Mouse (Mus musculus): ENCODE data around the gene Vsig2. TPM values are rescaled to one million over a fixed set of nuclear protein-coding genes. Genes with fewer than 3 reads are reported as not detected.

The Vsig2 gene
- total RNA-seq, 1 experiment from 2014 or later: 0.70 TPM

DNA sequence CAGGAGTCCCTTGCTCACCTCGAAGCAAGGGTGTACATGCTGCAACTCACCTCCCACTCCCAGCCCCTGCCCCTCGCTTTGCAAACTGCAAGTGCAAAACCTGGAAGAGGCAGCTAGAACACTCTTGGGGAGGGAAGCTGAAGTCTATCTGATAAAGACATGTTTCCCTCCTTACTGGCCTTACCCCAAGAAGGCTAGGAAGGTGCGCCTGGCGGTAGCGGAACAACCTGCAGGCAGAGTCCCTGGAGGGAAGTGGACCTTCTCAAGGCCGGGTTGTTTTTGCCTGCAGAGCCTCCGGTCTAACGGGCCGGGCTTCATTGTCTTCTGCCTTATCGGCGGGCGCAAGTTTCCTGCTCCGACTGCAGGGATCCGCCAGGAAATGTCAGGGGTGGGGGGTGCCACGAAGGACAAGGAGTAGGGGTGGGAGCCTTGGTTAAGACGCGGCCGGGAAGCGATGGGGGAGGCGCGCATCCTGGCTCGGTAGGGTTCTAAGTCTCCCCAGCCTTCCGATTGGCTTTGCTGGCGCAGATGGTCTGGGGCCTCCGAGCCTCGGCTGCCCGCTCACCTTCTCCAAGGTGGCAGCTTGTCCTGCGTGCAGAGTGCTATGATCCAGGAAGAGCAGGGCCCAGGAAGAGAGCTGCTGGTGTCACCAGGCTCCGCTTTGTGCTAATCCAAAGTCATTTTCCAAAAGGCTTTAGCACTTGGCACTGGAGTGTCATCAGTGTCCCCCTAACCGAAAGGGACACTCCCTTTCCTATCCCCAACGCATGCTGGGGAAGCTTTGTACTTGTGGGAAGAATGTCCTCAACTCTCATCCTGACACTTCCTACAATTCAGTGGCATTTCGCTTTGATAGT, 8.8 kb upstream of the Vsig2 start:
- peak; percentile 53; the same call in 1 of the 2 replicates for ATAC-seq (ENCODE audit: extremely low read depth, insufficient number of reproducible peaks, low FRiP score, poor library complexity, severe bottlenecking)

DNA sequence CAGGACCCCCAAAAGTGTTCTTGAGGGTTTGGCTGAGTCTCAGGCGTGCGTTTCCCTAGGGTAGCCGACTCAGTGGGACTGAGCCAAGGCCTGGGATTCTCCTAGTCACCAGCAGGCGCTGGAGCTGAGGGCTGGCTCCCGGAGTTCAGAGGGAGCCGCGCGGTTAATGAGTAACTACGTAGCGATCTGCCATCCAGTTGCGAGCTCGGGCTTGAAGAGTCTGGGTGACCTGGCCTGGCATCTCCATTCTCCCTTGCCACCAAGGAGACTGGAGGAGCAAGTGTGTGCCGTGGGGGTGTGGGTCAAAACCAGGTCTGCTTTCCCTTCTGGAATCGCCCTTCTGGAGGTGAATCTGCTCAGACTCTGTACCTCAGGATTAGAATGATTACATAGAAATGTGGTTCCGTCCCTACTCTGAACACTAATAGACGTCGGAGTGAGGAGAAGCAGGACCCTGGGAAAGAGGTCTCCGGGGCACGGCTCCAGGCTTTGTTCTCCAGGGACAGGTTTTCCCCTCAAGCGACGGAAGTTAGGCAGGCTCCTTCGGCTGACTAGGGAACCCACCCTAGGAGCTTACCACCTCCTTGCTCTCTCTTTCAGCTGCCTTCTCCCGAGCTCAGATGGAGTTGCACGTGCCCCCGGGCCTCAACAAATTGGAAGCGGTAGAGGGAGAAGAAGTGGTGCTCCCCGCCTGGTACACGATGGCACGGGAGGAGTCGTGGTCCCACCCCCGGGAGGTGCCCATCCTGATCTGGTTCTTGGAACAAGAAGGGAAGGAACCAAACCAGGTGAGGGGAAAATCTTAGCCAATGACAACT, 8.0 kb upstream of the Vsig2 start:
- no peak for ATAC-seq (ENCODE audit: extremely low read depth, insufficient number of reproducible peaks, low FRiP score, poor library complexity, severe bottlenecking)

DNA sequence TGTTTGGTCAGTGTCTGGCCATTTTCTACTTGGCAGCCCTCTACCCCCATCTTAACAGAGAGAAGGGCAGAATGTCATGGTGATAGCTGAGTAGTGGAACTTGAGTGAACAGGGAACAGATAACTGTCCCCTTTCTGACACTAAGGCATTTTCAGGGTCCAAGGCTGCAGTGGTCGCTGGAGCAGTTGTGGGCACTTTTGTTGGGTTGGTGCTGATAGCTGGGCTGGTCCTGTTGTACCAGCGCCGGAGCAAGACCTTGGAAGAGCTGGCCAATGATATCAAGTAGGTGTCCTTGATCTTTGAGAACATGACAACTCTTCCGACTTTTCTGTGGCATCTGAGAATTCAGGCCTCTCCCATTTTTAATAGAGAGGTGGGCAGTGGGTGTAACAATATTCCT, 2.2 kb upstream of the Vsig2 start:
- ATAC-seq (ENCODE audit: extremely low read depth, insufficient number of reproducible peaks, low FRiP score, poor library complexity, severe bottlenecking): no peak

DNA sequence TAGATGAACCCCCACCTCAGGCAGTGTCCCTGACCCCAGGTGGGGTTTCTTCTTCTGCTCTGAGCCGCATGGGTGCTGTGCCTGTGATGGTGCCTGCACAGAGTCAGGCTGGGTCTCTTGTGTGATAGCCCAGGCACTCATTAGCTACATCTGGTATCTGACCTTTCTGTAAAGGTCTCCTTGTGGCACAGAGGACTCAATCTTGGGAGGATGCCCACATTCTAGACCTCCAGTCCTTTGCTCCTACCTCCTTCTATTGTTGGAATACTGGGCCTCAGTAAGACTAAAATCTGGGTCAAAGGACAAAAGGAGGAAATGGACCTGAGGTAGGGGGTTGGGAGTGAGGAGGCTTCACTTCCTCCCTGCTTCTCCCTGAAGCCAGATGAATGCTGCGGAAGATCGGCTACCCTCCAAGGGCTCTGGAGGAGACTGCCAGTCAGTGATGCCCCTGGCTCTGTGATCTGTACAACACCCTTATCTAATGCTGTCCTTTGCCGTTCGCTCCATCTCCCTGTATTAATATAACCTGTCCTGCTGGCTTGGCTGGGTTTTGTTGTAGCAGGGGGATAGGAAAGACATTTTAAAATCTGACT, 1.3 kb upstream of the Vsig2 start:
- ATAC-seq (ENCODE audit: extremely low read depth, insufficient number of reproducible peaks, low FRiP score, poor library complexity, severe bottlenecking): no peak

DNA sequence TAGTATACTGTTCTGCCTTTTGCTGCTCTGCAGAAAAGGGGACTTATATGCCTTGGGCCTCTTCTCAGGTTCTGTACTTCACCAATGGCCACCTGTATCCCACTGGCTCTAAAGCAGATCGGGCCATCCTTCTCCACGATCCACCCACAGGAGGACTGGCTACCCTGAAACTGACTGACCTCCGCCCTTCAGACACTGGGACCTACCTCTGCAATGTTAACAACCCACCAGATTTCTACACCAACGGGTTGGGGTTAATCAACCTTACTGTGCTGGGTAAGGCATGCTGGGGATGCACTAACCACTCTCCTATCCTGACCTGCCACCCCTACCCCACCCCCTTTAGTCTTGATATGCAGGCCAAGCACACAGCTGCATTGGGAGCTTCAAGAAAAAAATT, 1.2 kb downstream of the Vsig2 start:
- no peak for ATAC-seq (ENCODE audit: extremely low read depth, insufficient number of reproducible peaks, low FRiP score, poor library complexity, severe bottlenecking)

DNA sequence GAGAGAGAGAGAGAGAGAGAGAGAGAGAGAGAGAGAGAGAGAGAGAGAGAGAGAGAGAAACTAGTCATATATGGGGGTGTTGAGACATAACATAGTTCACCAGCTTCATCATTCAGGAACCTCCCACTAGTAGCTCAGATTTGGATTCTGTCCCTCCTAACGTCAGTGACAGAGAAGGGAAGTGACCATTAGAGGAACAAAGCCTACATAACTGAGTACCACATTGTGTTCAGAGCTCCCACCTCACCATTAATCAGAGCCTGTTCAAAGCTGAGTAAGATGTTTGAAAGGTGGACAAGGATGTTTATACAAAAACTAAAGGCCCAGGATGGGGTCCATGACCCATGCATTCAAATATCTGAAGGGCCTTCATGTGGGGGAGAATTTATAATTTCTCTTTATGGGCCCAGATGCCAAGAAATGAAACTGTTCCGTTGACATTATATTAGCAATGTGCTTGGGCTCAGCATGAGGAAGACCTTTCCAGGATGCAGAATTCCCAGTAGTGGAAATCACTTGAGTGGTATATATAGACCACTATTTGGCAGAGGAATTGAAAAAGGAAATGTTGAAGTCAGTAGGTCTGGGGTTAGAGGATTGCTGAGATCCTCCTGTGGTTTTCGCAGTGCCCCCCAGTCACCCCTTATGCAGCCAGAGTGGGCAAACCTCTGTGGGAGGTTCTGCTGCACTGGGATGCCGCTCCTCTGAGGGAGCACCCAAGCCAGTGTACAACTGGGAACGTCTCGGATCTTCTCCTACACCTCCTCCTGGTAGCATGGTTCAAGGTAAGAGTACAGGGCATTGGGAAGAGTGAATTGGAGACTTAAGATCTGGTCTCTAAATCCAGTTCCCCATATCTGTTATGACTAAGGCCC, 1.9 kb downstream of the Vsig2 start:
- ATAC-seq (ENCODE audit: extremely low read depth, insufficient number of reproducible peaks, low FRiP score, poor library complexity, severe bottlenecking): no peak

DNA sequence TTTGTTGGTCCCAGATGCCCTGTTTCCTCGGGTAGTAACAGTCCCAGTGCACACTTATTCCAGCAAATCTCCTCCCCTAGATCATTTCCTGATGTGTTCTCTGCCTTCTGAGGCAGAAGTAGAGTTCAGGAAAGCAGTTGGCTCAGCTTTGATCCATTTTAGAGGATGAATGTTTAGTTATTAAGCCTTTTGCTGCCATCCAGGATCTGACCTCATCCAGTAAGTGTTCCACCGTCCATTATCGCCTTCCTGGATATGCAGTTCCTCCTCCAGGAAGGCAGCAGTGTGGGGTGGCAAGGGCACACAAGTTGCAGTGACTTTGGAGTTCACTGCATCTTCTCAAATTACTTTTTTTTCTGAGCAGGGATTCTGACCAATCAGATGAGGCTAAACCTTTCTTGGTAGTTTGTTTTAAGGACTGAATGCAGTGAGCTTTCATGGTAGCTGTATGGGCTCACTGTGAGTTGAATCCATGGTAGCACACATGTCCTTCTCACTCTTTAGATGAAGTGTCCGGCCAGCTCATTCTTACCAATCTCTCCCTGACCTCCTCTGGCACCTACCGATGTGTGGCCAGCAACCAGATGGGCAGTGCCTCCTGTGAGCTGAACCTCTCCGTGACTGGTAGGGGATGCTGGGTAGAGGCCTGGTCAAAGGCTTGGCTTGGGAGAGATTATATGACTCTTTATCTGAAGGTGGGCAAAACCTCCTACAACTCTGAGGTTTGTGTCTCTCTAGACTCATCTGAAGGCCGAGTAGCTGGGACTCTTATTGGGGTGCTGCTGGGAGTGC, 3.0 kb downstream of the Vsig2 start:
- ATAC-seq (ENCODE audit: extremely low read depth, insufficient number of reproducible peaks, low FRiP score, poor library complexity, severe bottlenecking): no peak

DNA sequence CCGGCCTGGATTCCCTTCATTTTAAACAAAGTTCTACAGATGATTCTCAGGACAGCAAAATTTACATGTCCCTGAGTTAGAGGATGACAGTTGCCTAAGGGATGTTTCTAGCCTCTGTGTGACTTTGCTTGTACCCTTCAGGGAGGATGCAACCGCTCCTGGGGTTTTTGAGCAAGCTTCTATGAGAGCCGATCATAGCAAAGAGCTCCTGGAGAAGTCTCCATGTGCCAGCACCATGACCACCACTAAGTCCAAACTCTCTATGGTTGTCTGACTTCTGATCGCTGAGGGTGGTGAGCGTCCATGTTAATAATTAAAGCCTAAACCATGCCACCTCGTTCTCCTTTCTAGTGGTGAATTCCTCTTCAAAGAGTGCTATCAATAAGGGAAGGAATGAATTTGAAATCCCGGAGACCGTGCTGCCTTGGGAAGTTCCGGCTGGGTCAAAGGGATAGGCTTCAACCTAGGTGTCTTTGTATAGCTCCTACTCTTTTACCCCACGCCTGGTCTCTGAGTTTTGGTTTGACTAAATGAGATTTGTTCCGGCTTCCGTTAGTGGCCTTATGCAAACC, 4.9 kb downstream of the Vsig2 start:
- no peak for ATAC-seq (ENCODE audit: extremely low read depth, insufficient number of reproducible peaks, low FRiP score, poor library complexity, severe bottlenecking)

DNA sequence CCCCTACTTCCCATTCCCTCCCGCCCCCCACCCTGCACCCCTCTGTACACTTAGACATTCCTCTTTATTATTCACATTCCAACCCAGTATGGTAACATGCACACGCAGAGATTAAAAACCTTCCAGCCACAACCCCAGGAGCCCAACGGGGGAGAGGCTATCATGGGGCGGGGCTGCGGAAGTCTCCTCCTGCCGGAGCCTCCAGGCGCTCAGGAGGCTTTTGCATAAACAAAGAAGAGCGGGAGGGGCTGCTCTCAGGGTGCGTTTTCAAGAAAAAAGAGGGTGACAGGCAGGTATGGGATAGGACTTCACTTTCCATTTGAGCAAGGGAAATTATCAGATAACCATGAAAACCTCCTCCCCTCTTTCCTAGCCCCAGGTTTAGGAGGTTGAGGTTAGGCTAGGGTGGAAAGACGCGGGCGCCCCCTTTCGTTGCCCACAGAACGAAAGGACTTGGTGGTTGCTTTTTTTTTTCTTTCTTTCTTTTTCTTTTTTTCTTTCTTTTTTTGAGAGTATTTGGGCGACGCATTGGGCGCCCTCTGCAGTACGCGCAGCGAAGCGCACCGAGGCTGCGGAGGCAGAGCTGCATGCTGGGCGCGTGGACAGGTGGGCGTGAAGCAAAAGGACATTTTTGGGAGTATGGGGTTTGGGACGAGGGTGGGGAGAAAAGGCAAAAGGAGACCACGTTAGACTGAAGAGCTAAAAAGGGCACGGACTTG, 5.6 kb downstream of the Vsig2 start:
- peak; percentile 28 for ATAC-seq (ENCODE audit: extremely low read depth, insufficient number of reproducible peaks, low FRiP score, poor library complexity, severe bottlenecking)

DNA sequence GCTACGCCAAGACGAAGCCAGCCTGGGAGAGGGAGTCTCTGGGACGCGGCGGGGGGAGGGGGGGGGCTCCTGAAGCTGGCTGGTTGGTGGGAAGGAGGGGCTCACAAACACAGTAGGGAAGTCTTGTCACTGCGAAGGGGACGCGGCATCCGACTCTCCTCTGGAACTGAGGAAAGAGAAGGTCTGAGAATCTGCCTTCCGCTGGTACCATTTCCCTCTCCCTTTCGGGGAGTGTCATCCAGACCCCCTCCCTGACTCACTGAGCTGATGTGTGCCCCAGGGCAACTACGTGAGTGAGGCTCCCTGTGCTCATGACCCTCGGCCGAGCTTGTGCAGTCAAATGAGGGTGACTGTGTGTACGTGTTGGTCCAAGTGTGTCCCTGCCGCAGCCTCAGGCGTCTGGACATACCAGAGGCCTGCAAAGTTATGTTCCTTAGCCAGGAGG, 6.1 kb downstream of the Vsig2 start:
- no peak for ATAC-seq (ENCODE audit: extremely low read depth, insufficient number of reproducible peaks, low FRiP score, poor library complexity, severe bottlenecking)

DNA sequence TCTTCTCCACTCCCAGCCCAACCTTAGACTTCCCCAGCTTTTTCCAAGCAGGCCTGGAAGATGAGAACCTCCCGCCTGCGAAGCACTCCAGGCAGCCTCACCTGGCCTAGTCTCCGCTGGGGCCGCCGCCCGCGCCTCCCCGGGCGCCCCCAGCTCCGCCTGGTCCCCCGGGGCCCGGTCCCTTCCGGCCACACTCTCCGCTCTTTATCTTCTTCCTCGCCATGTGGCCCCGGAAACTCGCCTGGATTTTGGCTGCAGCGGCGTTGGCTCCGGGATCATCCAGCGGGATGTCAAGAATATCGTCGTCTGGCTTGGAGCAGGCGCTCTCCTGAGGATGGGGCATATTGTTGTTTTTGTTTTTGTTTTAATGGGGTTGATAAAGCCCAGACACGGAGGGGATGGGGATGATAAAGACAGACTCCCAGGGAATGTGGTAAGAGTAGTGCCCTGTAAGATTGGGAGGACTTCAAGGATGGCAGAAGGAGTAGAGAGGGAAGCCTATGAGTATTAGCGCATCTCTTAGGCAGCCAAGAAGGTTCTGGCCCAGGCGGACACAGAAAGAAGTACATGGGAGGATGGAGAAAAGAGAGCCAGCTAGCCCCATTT, 6.9 kb downstream of the Vsig2 start:
- no peak for ATAC-seq (ENCODE audit: extremely low read depth, insufficient number of reproducible peaks, low FRiP score, poor library complexity, severe bottlenecking)

DNA sequence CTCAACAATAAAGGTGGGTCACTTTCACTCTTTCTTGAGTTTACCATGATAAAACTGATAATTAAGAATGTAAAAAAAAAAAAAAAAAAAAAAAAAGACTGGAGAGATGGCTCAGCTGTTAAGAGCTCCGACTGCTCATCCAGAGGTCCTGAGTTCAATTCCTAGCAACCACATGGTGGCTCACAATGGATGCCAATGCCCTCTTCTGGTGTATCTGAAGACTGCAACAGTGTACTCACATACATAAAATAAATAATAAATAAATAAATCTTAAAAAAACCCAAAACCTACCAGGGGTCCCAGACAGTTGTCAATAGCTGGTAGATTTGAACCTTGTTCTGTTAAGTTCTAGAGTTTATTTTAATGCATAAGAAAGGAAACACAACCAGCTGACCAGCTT, 7.8 kb downstream of the Vsig2 start:
- ATAC-seq (ENCODE audit: extremely low read depth, insufficient number of reproducible peaks, low FRiP score, poor library complexity, severe bottlenecking): no peak

DNA sequence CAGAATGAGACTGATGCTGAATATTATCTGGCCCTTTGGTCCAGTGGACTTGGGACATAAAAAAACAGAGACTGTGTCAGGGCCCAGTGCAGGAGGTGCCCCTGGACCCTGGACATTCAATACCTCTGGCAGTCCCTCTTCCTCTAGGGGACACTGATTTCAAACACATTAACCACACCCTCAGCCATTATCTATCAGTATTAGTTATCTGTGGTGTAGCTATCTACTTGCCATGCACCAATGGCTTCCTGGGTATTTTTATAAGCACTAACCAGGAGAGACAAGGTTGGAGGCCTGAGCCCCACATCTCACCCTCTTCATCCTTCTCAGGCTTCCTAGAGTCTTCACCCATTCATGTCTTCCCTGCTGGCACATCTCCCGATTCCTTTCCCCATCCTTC, 11.4 kb downstream of the Vsig2 start:
- no peak for ATAC-seq (ENCODE audit: extremely low read depth, insufficient number of reproducible peaks, low FRiP score, poor library complexity, severe bottlenecking)

DNA sequence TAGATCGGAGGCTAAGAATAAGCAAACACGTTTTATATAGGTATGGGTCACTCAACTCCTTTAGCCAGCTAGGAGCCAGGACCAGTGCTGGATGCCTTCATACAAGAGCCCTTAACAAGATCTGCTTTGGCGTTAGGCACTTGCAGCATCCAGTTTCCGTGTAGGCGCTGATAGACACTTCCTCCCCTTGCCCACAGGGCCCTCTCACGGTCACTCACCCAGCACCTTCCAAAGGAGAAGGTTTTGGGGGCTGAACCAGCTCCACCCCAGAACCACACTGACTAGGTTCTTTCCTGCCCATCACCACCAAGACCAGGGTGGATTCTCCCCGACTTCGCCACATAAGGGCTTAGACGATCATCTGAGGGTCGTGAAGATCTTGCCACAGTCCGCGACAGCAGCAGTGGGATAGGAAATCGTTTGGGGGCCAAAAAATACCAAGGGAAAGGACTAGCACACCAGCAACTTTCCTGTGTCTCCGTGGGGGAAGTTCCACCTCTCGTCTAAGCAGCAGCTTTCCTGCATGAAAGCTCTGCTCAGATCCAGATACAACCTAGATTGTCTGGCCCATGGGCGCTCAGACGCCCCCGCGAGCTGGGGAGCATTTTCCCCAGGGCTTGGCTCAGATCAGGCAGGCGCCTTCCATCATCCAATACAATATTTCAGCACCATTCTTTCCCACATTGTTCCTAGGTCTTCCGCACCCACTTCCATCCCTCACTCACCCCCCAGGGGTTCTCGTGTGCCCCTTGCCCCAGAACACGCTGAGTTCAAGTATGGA, 12.9 kb downstream of the Vsig2 start:
- peak; percentile 20; the same call in 1 of the 2 replicates for ATAC-seq (ENCODE audit: extremely low read depth, insufficient number of reproducible peaks, low FRiP score, poor library complexity, severe bottlenecking)

DNA sequence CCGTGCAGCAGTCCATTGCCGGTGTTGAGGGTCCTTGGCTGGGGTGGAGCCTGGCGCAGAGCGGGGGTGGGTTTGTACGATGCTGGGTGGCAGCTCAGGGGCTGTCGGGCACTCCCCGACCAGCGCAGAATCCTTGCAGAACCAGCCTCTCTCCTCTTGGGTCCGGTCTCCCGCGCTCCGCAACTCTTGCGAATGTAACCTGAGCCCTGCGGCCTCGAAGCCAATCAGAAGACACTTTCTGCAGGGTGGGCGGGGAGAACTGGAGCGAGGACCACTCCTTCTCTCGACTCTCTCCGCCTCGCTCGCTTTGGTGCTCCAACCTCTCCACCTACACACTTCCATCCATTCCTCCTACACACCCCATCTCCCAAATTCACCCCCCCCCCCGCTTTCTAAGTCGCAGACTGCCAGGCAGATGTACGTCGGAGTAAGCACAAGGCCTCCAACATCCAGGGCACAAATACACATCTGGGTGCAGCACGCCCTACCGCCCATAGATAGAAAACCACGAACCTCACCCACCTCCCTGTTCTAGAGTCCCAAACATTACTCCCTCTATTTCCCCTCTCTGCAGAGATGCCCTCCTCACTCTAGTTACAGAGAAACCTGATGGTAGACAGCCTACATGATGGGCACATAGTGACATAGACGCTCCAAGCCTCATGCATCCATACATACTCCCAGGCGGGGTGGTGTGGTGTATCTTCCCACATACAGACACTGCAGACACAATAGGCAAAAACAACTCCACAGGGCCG, 13.7 kb downstream of the Vsig2 start, which contains the start of gene Nrgn:
Nrgn (minus strand) TSS at position 369 of the 758 bp plus-strand sequence.
- peak; percentile 41; the same call in 1 of the 2 replicates for ATAC-seq (ENCODE audit: extremely low read depth, insufficient number of reproducible peaks, low FRiP score, poor library complexity, severe bottlenecking)
